In genomic region chr2:52623921-52624404, GRCm38 (mm10) we compare ENCODE assay signal across 10 mouse cellular contexts. TPM values are rescaled to one million over a fixed set of nuclear protein-coding genes. Genes with fewer than 3 reads are reported as not detected.
DNase-seq lines count a peak whose midpoint lies in the region; ATAC-seq and TF ChIP-seq lines count a peak whose summit lies in the region.
"Had no signal": no experiment of that assay in that cellular context is flagged by ENCODE, and none has a peak within 500 bp of the region (broad histone marks: within the 10 kb centered on the region; RNA-seq: fewer than 3 reads in every experiment).

No protein-coding gene starts in this region.

- H3K4me2 ChIP-seq in lung, postnatal 0 days (replicated peaks; ENCODE audit: low read depth, low read length), result no peak overlapping the region
- no peak overlapping the region for H3K4me2 ChIP-seq in hindbrain, postnatal 0 days (ENCODE audit: low read depth, low read length)

- WGBS in lung, postnatal 0 days, result 38% methylated on average over 7 of the region's 7 CpGs
- WGBS in hindbrain, postnatal 0 days, result 40% methylated on average over 7 of the region's 7 CpGs

- no peak for TF ChIP-seq CTCF in lung, postnatal 0 days (IDR thresholded peaks at IDR 0.05)
- TF ChIP-seq CTCF in hindbrain, postnatal 0 days (IDR thresholded peaks at IDR 0.05; ENCODE audit: low read depth), result no peak

- no peak overlapping the region for H3K4me3 ChIP-seq in lung, postnatal 0 days (ENCODE audit: low read depth, low read length)
- H3K4me3 ChIP-seq in hindbrain, postnatal 0 days (ENCODE audit: low read length), result no peak overlapping the region

- intact Hi-C loops in gastrocnemius, postnatal 36 days (cut with DNase I), result no loop called here

- H3K27me3 ChIP-seq in lung, postnatal 0 days (replicated peaks; ENCODE audit: insufficient read depth, low read length), result no peaks in the 10 kb centered on the region
- H3K27me3 ChIP-seq in hindbrain, postnatal 0 days (ENCODE audit: insufficient read depth, low read length), result no peaks in the 10 kb centered on the region

- no peaks in the 10 kb centered on the region for H3K36me3 ChIP-seq in lung, postnatal 0 days (ENCODE audit: insufficient read depth, low read length)
- H3K36me3 ChIP-seq in hindbrain, postnatal 0 days (ENCODE audit: insufficient read depth, low read length), result no peaks in the 10 kb centered on the region

- H3K27ac ChIP-seq in lung, postnatal 0 days (ENCODE audit: low read length), result peak overlapping the region; percentile 64; the same call in 1 of the 2 replicates
- peak overlapping the region; percentile 23 for H3K27ac ChIP-seq in hindbrain, postnatal 0 days

- TF ChIP-seq EP300 in lung, postnatal 0 days (IDR thresholded peaks at IDR 0.05), result no peak

- H3K9me3 ChIP-seq in lung, postnatal 0 days (ENCODE audit: low read length), result no peaks in the 10 kb centered on the region
- no peaks in the 10 kb centered on the region for H3K9me3 ChIP-seq in hindbrain, postnatal 0 days (ENCODE audit: low read length)

- no peaks in the 10 kb centered on the region for H3K4me1 ChIP-seq in lung, postnatal 0 days (ENCODE audit: insufficient read depth, low read depth, low read length)
- 0 out of 2 replicates have a peak, but pooled peaks cover 4% of the 10 kb centered on the region for H3K4me1 ChIP-seq in hindbrain, postnatal 0 days (ENCODE audit: insufficient read depth, low read length)

- H3K9ac ChIP-seq in lung, postnatal 0 days (replicated peaks; ENCODE audit: low read depth), result no peak overlapping the region
- no peak overlapping the region for H3K9ac ChIP-seq in hindbrain, postnatal 0 days (replicated peaks; ENCODE audit: low read length)

- peak; percentile 16 for ATAC-seq in frontal cortex, adult (ENCODE audit: low TSS enrichment)
- peak; percentile 47 for ATAC-seq in lung, postnatal 0 days
- peak; percentile 70 for ATAC-seq in hindbrain, postnatal 0 days

- no peak for DNase-seq in frontal cortex, postnatal 25 days (ENCODE audit: low spot score in 2 of 2)
- no peak for DNase-seq in lung, postnatal 0 days (ENCODE audit: low spot score)
- DNase-seq in lung, postnatal 25 days (ENCODE audit: low spot score), result no peak
- DNase-seq in hindbrain, postnatal 0 days (ENCODE audit: low spot score), result peak; percentile 39
- DNase-seq in retina, embryonic 14.5 days (ENCODE audit: low spot score), result peak; percentile 54
- DNase-seq in gastrocnemius, postnatal 36 days, result no peak
- DNase-seq in natural killer cell, adult 2 months (ENCODE audit: low spot score in 2 of 2), result no peak
- DNase-seq: cerebellum, adult 9-10 months; spleen, adult 18-20 months had no signal

RNA-seq across cellular contexts. Expression of gene Cacnb4, which starts 52.7 kb away (rescaled TPM):
- polyA plus RNA-seq in lung, postnatal 0 days (2015; fragmentation: Nextera tagmentation; extraction: Ambion mirVana), result 1.5 and 1.7 TPM in 2 replicates
- total RNA-seq in hindbrain, postnatal 0 days (2014; rRNA removed), result 8.6 and 9.7 TPM in 2 replicates
- polyA plus RNA-seq in hindbrain, postnatal 0 days (2015; fragmentation: Nextera tagmentation; extraction: Ambion mirVana), result 12.8 and 14.7 TPM in 2 replicates
- total RNA-seq in gastrocnemius, postnatal 36 days (2021), result under 1 TPM; 0.15 to 0.20 TPM

Comparison
In these comparisons a context has a peak if more than half of its experiments do, and no peak if none do; other contexts are left out.
1. ATAC-seq: peak in every context shown above with its lines; median percentile 70 in hindbrain, postnatal 0 days; 47 in lung, postnatal 0 days; 16 in frontal cortex, adult.
2. DNase-seq: peak in hindbrain, postnatal 0 days (single experiment) and retina, embryonic 14.5 days (single experiment); none in frontal cortex, postnatal 25 days (0 of 2), lung, postnatal 0 days (single experiment), lung, postnatal 25 days (single experiment), gastrocnemius, postnatal 36 days (0 of 2) and natural killer cell, adult 2 months (0 of 2).